Mouse (Mus musculus) hindbrain, embryonic 14.5 days (tissue): ENCODE results near the gene Tmx2. TPM values are rescaled to one million over a fixed set of nuclear protein-coding genes. Genes with fewer than 3 reads are reported as not detected.

Experiments used
- ATAC-seq: fragments of 200-750 bp; cut with Nextera tagmentation; 2 replicates; pipeline ENCODE4 v1.8.0; 2017; ENCODE audit warnings: moderate number of reproducible peaks, mild to moderate bottlenecking, moderate TSS enrichment, moderate library complexity; ENCODE audit not compliant: low FRiP score
- DNase-seq: peaks from one replicate; pipeline ENCODE4 v3.0.0-alpha.2; 2015; ENCODE audit warnings: low spot score
- H3K27ac ChIP-seq: fragments of 300-500 bp; sonication (generic); 2 replicates; pipeline ENCODE4 v1.5.1; 2014; ENCODE audit warnings: mild to moderate bottlenecking, moderate library complexity
- H3K27me3 ChIP-seq: fragments of 300-500 bp; sonication (generic); 2 replicates; pipeline ENCODE4 v1.6.1; 2014; ENCODE audit warnings: mild to moderate bottlenecking, low read length, mixed read lengths; ENCODE audit not compliant: control insufficient read depth, insufficient read depth
- H3K36me3 ChIP-seq: fragments of 300-500 bp; sonication (generic); replicated peaks from 2 replicates; pipeline ENCODE4 v1.6.1; 2014; ENCODE audit not compliant: control insufficient read depth, insufficient read depth
- H3K4me1 ChIP-seq: fragments of 300-500 bp; sonication (generic); replicated peaks from 2 replicates; pipeline ENCODE4 v1.6.1; 2014; ENCODE audit warnings: antibody characterized with exemption, low read length, mixed read lengths; ENCODE audit not compliant: control insufficient read depth, insufficient read depth
- H3K4me2 ChIP-seq: fragments of 300-500 bp; sonication (generic); replicated peaks from 2 replicates; pipeline ENCODE4 v1.6.1; 2014; ENCODE audit warnings: mild to moderate bottlenecking, moderate library complexity
- H3K4me3 ChIP-seq: fragments of 300-500 bp; sonication (generic); replicated peaks from 2 replicates; pipeline ENCODE4 v1.5.1; 2014; ENCODE audit warnings: mild to moderate bottlenecking, low read length
- H3K9ac ChIP-seq: fragments of 300-500 bp; sonication (generic); 2 replicates; pipeline ENCODE4 v1.6.1; 2014
- H3K9me3 ChIP-seq: fragments of 300-500 bp; sonication (generic); 2 replicates; pipeline ENCODE4 v1.6.1; 2016; ENCODE audit warnings: low read length; ENCODE audit not compliant: control insufficient read depth
- WGBS: fragments of 180-500 bp; shearing (Covaris S2); extraction: QIAGEN DNeasy Blood & Tissue Kit; methylation state at CpG from one replicate; pipeline ENCODE4 v1.1.7; 2014; 5-methylcytosine and 5-hydroxymethylcytosine counted together
- polyA plus RNA-seq: library from polyadenylated mRNA; unstranded; fragments of >200 nt; fragmentation: Nextera tagmentation; extraction: Ambion mirVana; gene quantifications from 2 replicates; pipeline ENCODE4 v1.2.1, GENCODE M21; 2014

Gene Tmx2
- polyA plus RNA-seq, 1 experiment from 2014 or later: 316 TPM

DNA sequence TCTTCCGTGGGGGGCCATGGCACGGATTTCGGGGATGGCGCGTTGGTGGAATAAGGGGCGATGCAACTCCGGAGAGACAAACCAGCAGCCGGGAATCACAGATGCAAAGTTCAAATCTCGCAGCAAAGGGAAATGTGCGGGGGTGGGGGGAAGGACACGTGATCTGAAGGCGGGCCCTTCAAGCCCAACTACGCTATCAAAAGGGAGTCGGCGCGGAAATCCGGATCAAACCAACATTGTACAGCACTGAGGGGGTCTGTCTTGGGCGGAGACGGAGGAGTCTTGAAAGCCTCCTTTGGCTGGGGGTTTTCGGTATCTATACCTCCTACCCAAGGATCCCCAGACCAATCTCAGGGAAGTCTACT lies 8.4 kb downstream of the Tmx2 start, which contains the start of gene Selenoh:
Selenoh (minus strand) TSS at position 202 of the 365 bp plus-strand sequence.
- Histone ChIP-seq H3K27me3 (no peaks in the 10 kb centered on the region), H3K4me1 (peaks cover 10% of the 10 kb centered on the region), H3K36me3 (peaks cover 32% of the 10 kb centered on the region), H3K9ac (peak within 1 kb of the TSS; percentile 80), H3K4me3 (peak within 1 kb of the TSS; percentile 70), H3K27ac (peak within 1 kb of the TSS; percentile 86), H3K4me2 (peak within 1 kb of the TSS; percentile 65), H3K9me3 (no peaks in the 10 kb centered on the region)
- WGBS: 0% methylated on average over 20 of the region's 20 CpGs
- ATAC-seq (peak; percentile 98), DNase-seq (peak; percentile 94)

DNA sequence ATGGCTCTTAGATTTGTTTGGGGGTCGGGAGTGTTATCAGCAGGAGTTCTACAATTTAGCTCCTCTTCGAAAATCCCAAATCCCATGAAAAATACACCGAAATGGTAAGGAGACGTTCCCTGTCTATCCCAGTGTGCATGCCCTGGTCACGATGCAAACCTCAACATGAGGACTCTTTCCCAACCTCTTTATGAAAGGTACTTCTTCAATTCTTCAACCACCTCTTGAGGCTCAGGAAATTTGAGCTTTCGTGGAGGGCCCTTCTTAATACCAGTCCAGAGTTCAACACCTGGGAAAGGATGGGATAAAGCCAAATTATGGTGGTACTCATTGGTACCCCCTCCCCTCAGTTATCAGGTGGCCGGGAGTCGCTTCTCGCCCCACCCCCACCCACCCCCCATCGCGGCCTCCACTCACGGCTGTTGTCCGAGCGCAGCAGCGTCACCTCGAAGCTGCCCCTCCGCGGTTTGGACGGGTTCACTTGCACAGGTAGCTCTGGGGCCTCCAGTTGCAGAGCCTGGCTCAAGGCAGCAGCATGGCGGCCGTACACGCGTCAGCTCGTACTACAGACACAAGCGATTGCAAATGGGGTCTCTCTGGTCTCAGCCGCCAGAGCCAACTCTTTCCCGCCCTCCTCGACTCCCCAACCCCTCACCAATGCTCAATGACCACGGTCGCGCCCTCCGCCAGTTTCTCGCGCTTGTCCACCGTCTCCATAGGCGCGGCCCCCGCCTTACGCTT lies 8.9 kb downstream of the Tmx2 start:
- H3K9me3 ChIP-seq: no peaks in the 10 kb centered on the region
- H3K36me3 ChIP-seq: peaks cover 26% of the 10 kb centered on the region
- H3K4me1 ChIP-seq: peaks cover 10% of the 10 kb centered on the region
- DNase-seq (no peak), ATAC-seq (peak; percentile 79)
- peak overlapping the region; percentile 65 for H3K4me2 ChIP-seq
- no peaks in the 10 kb centered on the region for H3K27me3 ChIP-seq
- 3% methylated on average over 39 of the region's 39 CpGs for WGBS
- H3K27ac ChIP-seq: peak overlapping the region; percentile 85
- peak overlapping the region; percentile 80 for H3K9ac ChIP-seq
- H3K4me3 ChIP-seq: peak overlapping the region; percentile 70

DNA sequence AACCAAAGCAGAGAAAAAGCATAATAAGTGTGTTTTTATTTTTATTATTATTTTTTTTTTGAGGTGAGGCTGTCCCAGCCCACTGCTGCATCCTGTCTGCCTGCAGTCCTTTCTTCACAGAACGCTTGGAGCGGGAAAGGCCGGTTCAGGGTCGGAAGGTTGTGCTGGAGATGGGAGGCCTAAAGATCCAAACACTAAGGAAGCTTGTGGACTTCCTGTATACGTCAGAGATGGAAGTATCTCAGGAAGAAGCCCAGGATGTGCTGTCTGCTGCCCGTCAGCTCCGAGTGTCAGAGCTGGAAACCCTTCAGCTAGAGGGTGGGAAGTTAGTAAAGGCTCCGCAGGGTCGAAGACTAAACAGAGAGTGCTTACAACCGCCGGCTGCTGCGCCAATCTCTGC lies 12.9 kb downstream of the Tmx2 start:
- H3K4me1 ChIP-seq: peaks cover 10% of the 10 kb centered on the region
- H3K27me3 ChIP-seq: no peaks in the 10 kb centered on the region
- ATAC-seq: no peak
- H3K4me3 ChIP-seq: no peak overlapping the region
- H3K9me3 ChIP-seq: no peaks in the 10 kb centered on the region
- no peaks in the 10 kb centered on the region; the same call in 1 of the 2 replicates for H3K36me3 ChIP-seq
- no peak for DNase-seq
- no peak overlapping the region for H3K4me2 ChIP-seq
- 68% methylated on average over 12 of the region's 12 CpGs for WGBS
- no peak overlapping the region for H3K27ac ChIP-seq
- no peak overlapping the region for H3K9ac ChIP-seq

DNA sequence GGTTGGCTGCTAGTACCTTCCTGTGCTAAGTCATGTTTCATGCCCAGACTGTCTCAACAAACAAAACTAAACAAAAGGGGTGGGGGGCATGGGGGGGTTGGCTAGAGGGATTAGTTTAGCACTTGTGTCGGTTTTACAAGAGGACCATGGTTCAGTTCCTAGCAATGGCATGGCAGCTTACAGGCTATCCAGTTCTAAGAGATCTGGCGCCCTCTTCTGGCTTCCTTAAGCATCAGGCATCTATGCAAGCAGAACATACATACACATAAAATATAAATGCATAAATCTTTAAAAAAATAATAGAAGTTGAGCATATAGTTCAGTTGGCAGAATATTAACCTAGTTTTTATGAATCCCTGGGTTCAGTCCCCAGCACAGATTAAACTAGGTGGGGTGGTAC lies 16.1 kb downstream of the Tmx2 start:
- Histone ChIP-seq H3K4me2 (no peak overlapping the region), H3K9me3 (no peaks in the 10 kb centered on the region), H3K4me3 (no peak overlapping the region), H3K27ac (no peak overlapping the region), H3K27me3 (no peaks in the 10 kb centered on the region), H3K4me1 (no peaks in the 10 kb centered on the region), H3K9ac (no peak overlapping the region), H3K36me3 (no peaks in the 10 kb centered on the region; the same call in 1 of the 2 replicates)
- 19% methylated on average over 2 of the region's 2 CpGs for WGBS
- no peak for DNase-seq
- ATAC-seq: no peak

DNA sequence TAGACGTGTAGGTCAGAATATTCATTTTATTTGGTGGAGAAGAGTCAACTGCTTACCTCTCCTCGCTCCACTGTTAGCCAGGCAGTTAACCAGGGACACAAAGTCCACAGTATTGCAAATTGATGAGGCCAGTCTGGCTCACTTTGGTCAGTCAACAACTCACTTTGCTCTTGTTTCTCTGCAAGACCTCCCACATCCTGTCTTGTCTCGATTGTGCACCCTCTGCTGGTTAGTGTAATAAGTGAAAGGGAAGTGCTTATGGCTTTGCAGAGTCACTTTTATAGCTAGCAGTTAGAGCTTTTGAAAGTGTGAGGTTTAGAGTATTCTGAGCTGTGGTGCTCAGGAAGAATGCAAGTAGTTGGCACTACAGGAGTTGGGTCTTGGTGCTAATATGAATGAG lies 18.7 kb downstream of the Tmx2 start:
- Histone ChIP-seq H3K9me3 (no peaks in the 10 kb centered on the region), H3K36me3 (no peaks in the 10 kb centered on the region), H3K27ac (no peak overlapping the region), H3K4me1 (no peaks in the 10 kb centered on the region), H3K4me3 (no peak overlapping the region), H3K9ac (no peak overlapping the region), H3K4me2 (no peak overlapping the region), H3K27me3 (no peaks in the 10 kb centered on the region)
- WGBS: 79% methylated on average over 3 of the region's 3 CpGs
- ATAC-seq: no peak
- DNase-seq: no peak

DNA sequence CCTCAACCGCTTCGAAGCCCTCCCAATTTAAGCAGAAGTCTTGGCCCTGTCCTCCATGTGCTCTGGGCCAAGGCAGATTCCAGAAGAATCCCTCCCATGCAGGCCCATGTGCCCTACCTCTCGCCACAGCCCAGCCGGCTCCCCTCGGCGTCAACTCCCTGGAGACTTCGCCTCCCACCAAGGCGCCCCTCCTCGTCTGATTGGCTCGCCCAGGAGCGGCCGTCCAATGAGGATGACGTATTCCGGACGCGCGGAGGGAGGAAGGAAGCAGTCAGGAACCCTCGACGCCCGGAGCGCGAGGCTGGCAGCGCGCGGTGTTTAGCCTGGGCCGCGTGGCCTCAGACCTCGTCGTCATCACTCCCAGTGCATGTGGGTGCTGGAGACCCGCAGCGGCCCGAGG lies 20.1 kb downstream of the Tmx2 start, which contains the start of gene Btbd18:
Btbd18 (plus strand) TSS at position 274 of the 400 bp plus-strand sequence.
- no peak for ATAC-seq
- WGBS: 95% methylated on average over 32 of the region's 32 CpGs

DNA sequence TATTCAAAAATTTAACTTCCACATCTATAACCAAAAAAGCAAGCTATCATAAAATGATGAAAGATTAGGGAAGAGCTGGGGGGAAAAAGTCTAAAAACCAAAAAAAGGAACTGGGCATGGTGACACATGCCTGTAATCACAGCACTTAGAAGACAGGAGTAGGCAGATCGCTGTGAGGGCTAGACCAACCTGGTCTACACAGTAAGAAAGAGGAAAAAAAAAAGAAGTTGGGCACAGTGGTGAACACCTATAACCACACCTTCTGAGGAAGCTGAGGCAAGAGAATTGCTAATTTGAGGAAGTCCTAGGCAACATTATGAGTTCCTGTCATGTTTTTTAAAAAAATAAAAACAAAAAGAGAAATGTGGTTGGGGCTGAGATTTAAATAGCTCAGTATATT lies 23.1 kb downstream of the Tmx2 start:
- ATAC-seq: no peak
- no peak overlapping the region for H3K4me2 ChIP-seq
- DNase-seq: no peak
- 0 out of 2 replicates have a peak, but pooled peaks cover 8% of the 10 kb centered on the region for H3K4me1 ChIP-seq
- no peak overlapping the region for H3K9ac ChIP-seq
- H3K9me3 ChIP-seq: no peaks in the 10 kb centered on the region
- no peaks in the 10 kb centered on the region for H3K27me3 ChIP-seq
- WGBS: 64% methylated on average over 1 of the region's 1 CpGs
- H3K27ac ChIP-seq: no peak overlapping the region
- no peaks in the 10 kb centered on the region for H3K36me3 ChIP-seq
- H3K4me3 ChIP-seq: no peak overlapping the region

More for the DNA sequence above, 20.1 kb downstream of the Tmx2 start, which contains the start of gene Btbd18:
- no peak within 1 kb of the TSS for H3K4me2 ChIP-seq
- H3K27me3 ChIP-seq: no peaks in the 10 kb centered on the region
- no peaks in the 10 kb centered on the region for H3K9me3 ChIP-seq
- H3K36me3 ChIP-seq: no peaks in the 10 kb centered on the region
- H3K4me1 ChIP-seq: no peaks in the 10 kb centered on the region
- no peak within 1 kb of the TSS for H3K4me3 ChIP-seq
- no peak within 1 kb of the TSS for H3K9ac ChIP-seq
- DNase-seq: no peak
- no peak within 1 kb of the TSS for H3K27ac ChIP-seq

DNA sequence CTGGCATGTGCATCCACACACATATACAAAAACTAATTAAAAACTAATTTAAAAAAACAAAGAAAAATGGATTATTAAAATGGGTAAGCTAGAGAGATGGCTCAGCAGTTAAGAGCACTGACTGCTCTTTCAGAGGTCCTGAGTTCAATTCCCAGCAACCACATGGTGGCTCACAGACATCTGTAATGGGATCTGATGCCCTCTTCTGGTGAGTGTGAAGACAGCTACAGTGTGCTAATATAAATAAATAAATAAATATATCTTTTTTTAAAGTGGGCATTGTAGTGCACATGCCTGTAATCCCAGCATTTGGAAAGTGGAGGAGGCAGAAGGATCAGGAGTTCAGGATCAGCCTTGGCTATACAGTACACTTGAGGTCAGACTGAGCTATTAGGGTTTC lies 25.6 kb downstream of the Tmx2 start:
- ATAC-seq: no peak
- H3K27me3 ChIP-seq: no peaks in the 10 kb centered on the region
- DNase-seq: no peak
- H3K9me3 ChIP-seq: no peaks in the 10 kb centered on the region
- H3K27ac ChIP-seq: no peak overlapping the region
- H3K4me3 ChIP-seq: no peak overlapping the region
- H3K4me1 ChIP-seq: 0 out of 2 replicates have a peak, but pooled peaks cover 8% of the 10 kb centered on the region
- no peak overlapping the region for H3K9ac ChIP-seq
- H3K4me2 ChIP-seq: no peak overlapping the region
- no peaks in the 10 kb centered on the region for H3K36me3 ChIP-seq

DNA sequence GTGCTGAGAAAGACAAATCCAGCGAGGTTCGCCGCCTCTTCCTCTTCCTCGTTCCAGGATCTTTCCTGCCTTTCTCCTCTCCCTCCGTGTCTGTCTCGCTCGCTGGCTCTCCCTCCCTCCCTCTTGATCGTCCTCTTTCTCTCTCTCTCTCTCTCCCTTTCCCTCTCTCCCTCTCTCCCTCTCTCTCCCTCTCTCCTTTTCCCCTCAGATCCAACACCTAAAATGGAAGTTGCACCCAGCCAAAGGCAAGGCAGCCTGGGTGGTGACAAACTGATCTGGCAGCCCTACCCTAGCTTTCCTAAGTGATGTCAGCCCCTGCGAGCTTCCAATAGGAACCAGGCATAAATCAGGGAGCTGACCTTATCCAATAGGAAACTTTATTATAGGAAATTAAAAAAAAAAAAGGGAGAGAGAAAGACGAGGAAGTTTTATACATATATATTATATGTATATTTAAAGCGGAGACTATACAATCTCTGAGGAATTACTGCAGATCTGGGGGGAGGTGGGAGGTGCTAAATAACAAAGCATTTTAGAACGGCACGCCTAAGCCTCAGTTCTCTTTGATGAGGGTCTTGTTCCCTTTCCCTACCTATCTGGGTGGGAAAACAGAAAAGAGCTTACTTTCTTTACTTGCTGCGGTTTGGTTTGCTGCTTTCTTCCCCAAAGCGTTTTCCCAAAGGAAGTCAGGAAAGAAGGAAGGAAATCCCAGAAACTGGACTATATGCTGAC lies 28.3 kb downstream of the Tmx2 start, which contains the start of gene Ctnnd1:
Ctnnd1 (minus strand) TSS at position 302 of the 732 bp plus-strand sequence.
- under 1% methylated on average over 15 of the region's 15 CpGs for WGBS
- Histone ChIP-seq H3K4me2 (peak within 1 kb of the TSS; percentile 82), H3K9me3 (no peaks in the 10 kb centered on the region), H3K27me3 (no peaks in the 10 kb centered on the region), H3K27ac (peak within 1 kb of the TSS; percentile 94), H3K9ac (peak within 1 kb of the TSS; percentile 91), H3K4me1 (peaks cover 30% of the 10 kb centered on the region), H3K36me3 (no peaks in the 10 kb centered on the region), H3K4me3 (peak within 1 kb of the TSS; percentile 70)
- DNase-seq (peak; percentile 90), ATAC-seq (peak; percentile 98)
